Mouse (Mus musculus) macrophage (primary cell): ENCODE results near the gene Dock4. TPM values are rescaled to one million over a fixed set of nuclear protein-coding genes. Genes with fewer than 3 reads are reported as not detected.
"Not testable (repeated sequence)": the region's sequence is repeated elsewhere in the genome, so short reads cannot be mapped to it uniquely, and the experiment has no call there.

Experiments used
- H3K27ac ChIP-seq: fragments of 350-480 bp; formaldehyde crosslinking; 2 replicates; pipeline ENCODE4 v1.9.0; 2021
- H3K36me3 ChIP-seq: fragments of 350-480 bp; formaldehyde crosslinking; 2 replicates; pipeline ENCODE4 v1.9.0; 2021; ENCODE audit errors: inconsistent target
- H3K4me3 ChIP-seq: fragments of 350-480 bp; formaldehyde crosslinking; 2 replicates; pipeline ENCODE4 v1.9.0; 2021; ENCODE audit errors: inconsistent target
- H3K79me2 ChIP-seq: fragments of 350-480 bp; formaldehyde crosslinking; 2 replicates; pipeline ENCODE4 v1.9.0; 2021; ENCODE audit errors: inconsistent target
- WGBS: methylation state at CpG from one replicate; pipeline ENCODE4 v1.1.7; 2026; ENCODE audit warnings: inconsistent platforms; ENCODE audit not compliant: missing documents; 5-methylcytosine and 5-hydroxymethylcytosine counted together
- polyA plus RNA-seq: library from polyadenylated mRNA; stranded (reverse); fragments of 250-400 nt; gene quantifications from 3 replicates; pipeline ENCODE4 v1.2.4, GENCODE M21; 2018; ENCODE audit warnings: inconsistent platforms

Gene Dock4
- polyA plus RNA-seq, 1 experiment from 2014 or later: 4.8 TPM

GRCm38 (mm10) chr12:40843474-40844080, 397.8 kb downstream of the Dock4 start:
- no peak overlapping the region for H3K27ac ChIP-seq
- no peaks in the 10 kb centered on the region for H3K36me3 ChIP-seq
- 93% methylated on average over 3 of the region's 3 CpGs for WGBS
- H3K4me3 ChIP-seq: no peak overlapping the region
- no peaks in the 10 kb centered on the region for H3K79me2 ChIP-seq

- Histone ChIP-seq H3K79me2 (no peaks in the 10 kb centered on the region), H3K4me3 (no peak overlapping the region), H3K27ac (no peak overlapping the region), H3K36me3 (no peaks in the 10 kb centered on the region)
- 98% methylated on average over 16 of the region's 22 CpGs for WGBS
Measured at GRCm38 (mm10) chr12:40844324-40844723, 398.6 kb downstream of the Dock4 start.

- 91% methylated on average over 7 of the region's 7 CpGs for WGBS
- H3K36me3 ChIP-seq: no peaks in the 10 kb centered on the region
- no peak overlapping the region for H3K27ac ChIP-seq
- H3K79me2 ChIP-seq: no peaks in the 10 kb centered on the region
- H3K4me3 ChIP-seq: no peak overlapping the region
Measured at GRCm38 (mm10) chr12:40854705-40855367, 409.1 kb downstream of the Dock4 start.

- 99% methylated on average over 7 of the region's 7 CpGs for WGBS
- H3K36me3 ChIP-seq: no peaks in the 10 kb centered on the region
- no peak overlapping the region for H3K4me3 ChIP-seq
- H3K79me2 ChIP-seq: no peaks in the 10 kb centered on the region
- no peak overlapping the region for H3K27ac ChIP-seq
Measured at GRCm38 (mm10) chr12:40857466-40857865, 411.7 kb downstream of the Dock4 start.

GRCm38 (mm10) chr12:40858763-40859162, 413.0 kb downstream of the Dock4 start:
- H3K79me2 ChIP-seq, H3K27ac ChIP-seq, H3K4me3 ChIP-seq, H3K36me3 ChIP-seq: not testable (repeated sequence)
- WGBS: 69% methylated on average over 4 of the region's 7 CpGs

- 92% methylated on average over 5 of the region's 5 CpGs for WGBS
- no peak overlapping the region for H3K27ac ChIP-seq
- H3K4me3 ChIP-seq: no peak overlapping the region
- H3K36me3 ChIP-seq: no peaks in the 10 kb centered on the region
- no peaks in the 10 kb centered on the region for H3K79me2 ChIP-seq
Measured at GRCm38 (mm10) chr12:40870387-40870786, 424.6 kb downstream of the Dock4 start.

GRCm38 (mm10) chr12:40872716-40873115, 427.0 kb downstream of the Dock4 start:
- no peak overlapping the region for H3K27ac ChIP-seq
- 94% methylated on average over 3 of the region's 3 CpGs for WGBS
- H3K36me3 ChIP-seq: no peaks in the 10 kb centered on the region
- no peaks in the 10 kb centered on the region for H3K79me2 ChIP-seq
- H3K4me3 ChIP-seq: no peak overlapping the region

GRCm38 (mm10) chr12:40873267-40873666, 427.5 kb downstream of the Dock4 start:
- not testable (repeated sequence) for H3K27ac ChIP-seq, H3K36me3 ChIP-seq, H3K79me2 ChIP-seq, H3K4me3 ChIP-seq
- WGBS: 96% methylated on average over 7 of the region's 7 CpGs

GRCm38 (mm10) chr12:40884976-40885375, 439.2 kb downstream of the Dock4 start:
- 76% methylated on average over 3 of the region's 3 CpGs for WGBS
- Histone ChIP-seq H3K36me3 (no peaks in the 10 kb centered on the region), H3K4me3 (no peak overlapping the region), H3K27ac (no peak overlapping the region), H3K79me2 (no peaks in the 10 kb centered on the region)

- H3K79me2 ChIP-seq: no peaks in the 10 kb centered on the region
- WGBS: 97% methylated on average over 6 of the region's 6 CpGs
- no peak overlapping the region for H3K4me3 ChIP-seq
- no peak overlapping the region for H3K27ac ChIP-seq
- H3K36me3 ChIP-seq: no peaks in the 10 kb centered on the region
Measured at GRCm38 (mm10) chr12:40885377-40885776, 439.6 kb downstream of the Dock4 start.

- Histone ChIP-seq H3K79me2 (no peaks in the 10 kb centered on the region), H3K27ac (no peak overlapping the region), H3K36me3 (no peaks in the 10 kb centered on the region), H3K4me3 (no peak overlapping the region)
- WGBS: 78% methylated on average over 2 of the region's 2 CpGs
Measured at GRCm38 (mm10) chr12:40887496-40887895, 441.7 kb downstream of the Dock4 start.

- H3K27ac ChIP-seq: no peak overlapping the region
- H3K4me3 ChIP-seq: no peak overlapping the region
- H3K36me3 ChIP-seq: no peaks in the 10 kb centered on the region
- WGBS: 75% methylated on average over 1 of the region's 2 CpGs
- H3K79me2 ChIP-seq: no peaks in the 10 kb centered on the region
Measured at GRCm38 (mm10) chr12:40888261-40888791, 442.6 kb downstream of the Dock4 start.

- WGBS: no CpG with 5 or more reads among the region's 1 CpGs
- Histone ChIP-seq H3K36me3 (no peaks in the 10 kb centered on the region), H3K4me3 (no peak overlapping the region), H3K27ac (no peak overlapping the region), H3K79me2 (no peaks in the 10 kb centered on the region)
Measured at GRCm38 (mm10) chr12:40888829-40889228, 443.1 kb downstream of the Dock4 start.

GRCm38 (mm10) chr12:40889534-40889933, 443.8 kb downstream of the Dock4 start:
- Histone ChIP-seq H3K36me3 (no peaks in the 10 kb centered on the region), H3K4me3 (no peak overlapping the region), H3K79me2 (no peaks in the 10 kb centered on the region), H3K27ac (no peak overlapping the region)
- WGBS: 83% methylated on average over 3 of the region's 3 CpGs

- Histone ChIP-seq H3K79me2 (no peaks in the 10 kb centered on the region), H3K27ac (no peak overlapping the region), H3K36me3 (no peaks in the 10 kb centered on the region), H3K4me3 (no peak overlapping the region)
Measured at GRCm38 (mm10) chr12:40891168-40891567, 445.4 kb downstream of the Dock4 start.
